Mouse (Mus musculus) erythroblast, embryonic 14.5 days (primary cell): ENCODE results near the gene Ifitm7. TPM values are rescaled to one million over a fixed set of nuclear protein-coding genes. Genes with fewer than 3 reads are reported as not detected.

Source experiments
- H3K27me3 ChIP-seq: 2 replicates; pipeline ENCODE4 v1.6.1; 2012; ENCODE audit warnings: inconsistent platforms; ENCODE audit not compliant: control insufficient read depth
- H3K36me3 ChIP-seq: 2 replicates; pipeline ENCODE4 v1.6.1; 2012; ENCODE audit warnings: mild to moderate bottlenecking, inconsistent platforms; ENCODE audit not compliant: control insufficient read depth
- H3K4me1 ChIP-seq: 2 replicates; pipeline ENCODE4 v1.6.1; 2012; ENCODE audit warnings: inconsistent platforms; ENCODE audit not compliant: control insufficient read depth
- H3K4me3 ChIP-seq: replicated peaks from 2 replicates; pipeline ENCODE3; 2012; ENCODE audit warnings: moderate library complexity, mild to moderate bottlenecking, inconsistent platforms
- H3K9me3 ChIP-seq: 2 replicates; pipeline ENCODE4 v1.6.1; 2012; ENCODE audit warnings: low read length, inconsistent platforms, mixed read lengths; ENCODE audit not compliant: control insufficient read depth
- GATA1 ChIP-seq: IDR thresholded peaks from 2 replicates; pipeline ENCODE4 v1.6.1; 2012; ENCODE audit warnings: low read length, inconsistent platforms, mixed read lengths
- TAL1 ChIP-seq: IDR thresholded peaks from 3 replicates; pipeline ENCODE4 v1.6.1; 2012; ENCODE audit warnings: low read length, inconsistent platforms, mixed read lengths
- polyA plus RNA-seq: library from polyadenylated mRNA; stranded (reverse); fragments of >175 nt; gene quantifications from 2 replicates; pipeline ENCODE4 v1.2.3, GENCODE M21; 2012

The Ifitm7 gene
- polyA plus RNA-seq, 1 experiment, result not detected

- 0 out of 2 replicates have a peak, but pooled peaks cover 2% of the 10 kb centered on the region for H3K9me3 ChIP-seq
- no peak overlapping the region for H3K4me3 ChIP-seq
- TF ChIP-seq TAL1 (no peak), GATA1 (no peak)
- H3K36me3 ChIP-seq, result no peaks in the 10 kb centered on the region
- no peaks in the 10 kb centered on the region for H3K4me1 ChIP-seq
- H3K27me3 ChIP-seq, result peaks cover 23% of the 10 kb centered on the region
Measured at GRCm38 (mm10) chr16:13945153-13945552, 41.5 kb downstream of the Ifitm7 start.

GRCm38 (mm10) chr16:13944752-13945151 is 41.9 kb downstream of the Ifitm7 start:
- no peak for TF ChIP-seq TAL1
- TF ChIP-seq GATA1, result no peak
- no peak overlapping the region for H3K4me3 ChIP-seq

GRCm38 (mm10) chr16:13944178-13944577 is 42.5 kb downstream of the Ifitm7 start:
- H3K36me3 ChIP-seq, result no peaks in the 10 kb centered on the region
- no peak overlapping the region for H3K4me3 ChIP-seq
- no peaks in the 10 kb centered on the region for H3K4me1 ChIP-seq
- peaks cover 31% of the 10 kb centered on the region for H3K27me3 ChIP-seq
- 0 out of 2 replicates have a peak, but pooled peaks cover 2% of the 10 kb centered on the region for H3K9me3 ChIP-seq
- TF ChIP-seq GATA1 (no peak), TAL1 (no peak)

More at GRCm38 (mm10) chr16:13944752-13945151, 41.9 kb downstream of the Ifitm7 start:
- no peaks in the 10 kb centered on the region for H3K4me1 ChIP-seq
- H3K27me3 ChIP-seq, result peaks cover 25% of the 10 kb centered on the region
- H3K9me3 ChIP-seq, result 0 out of 2 replicates have a peak, but pooled peaks cover 2% of the 10 kb centered on the region
- H3K36me3 ChIP-seq, result no peaks in the 10 kb centered on the region

- no peaks in the 10 kb centered on the region for H3K36me3 ChIP-seq
Measured at GRCm38 (mm10) chr16:13940847-13941395, 45.8 kb downstream of the Ifitm7 start.

GRCm38 (mm10) chr16:13940139-13940846 is 46.4 kb downstream of the Ifitm7 start:
- Histone ChIP-seq H3K27me3 (peaks cover 34% of the 10 kb centered on the region), H3K4me1 (no peaks in the 10 kb centered on the region), H3K9me3 (no peaks in the 10 kb centered on the region), H3K4me3 (peak overlapping the region; percentile 45), H3K36me3 (no peaks in the 10 kb centered on the region)
- TF ChIP-seq GATA1, result no peak
- no peak for TF ChIP-seq TAL1

More at GRCm38 (mm10) chr16:13940847-13941395, 45.8 kb downstream of the Ifitm7 start:
- Histone ChIP-seq H3K4me3 (peak overlapping the region; percentile 45), H3K4me1 (no peaks in the 10 kb centered on the region), H3K9me3 (no peaks in the 10 kb centered on the region), H3K27me3 (peaks cover 34% of the 10 kb centered on the region)
- TF ChIP-seq GATA1, result no peak
- no peak for TF ChIP-seq TAL1

Other genes with a start within 250 kb of the Ifitm7 start
- gene Rrn3, start 206.2 kb downstream of the Ifitm7 start, polyA plus RNA-seq, result 0.38 and 0.41 TPM in 2 replicates
- 0.17 and 0.43 TPM in 2 replicates for gene Ntan1, start 168.0 kb downstream of the Ifitm7 start, polyA plus RNA-seq
- gene Pdxdc1, start 83.8 kb downstream of the Ifitm7 start, polyA plus RNA-seq, result 0.52 and 0.77 TPM in 2 replicates
- not detected in 2 replicates for gene Mpv17l, start 83.7 kb downstream of the Ifitm7 start, polyA plus RNA-seq
- not detected in 2 replicates for gene 2900011O08Rik, start 284 bp downstream of the Ifitm7 start, polyA plus RNA-seq
- 7.2 and 8.9 TPM in 2 replicates for gene Nde1, start 176.4 kb upstream of the Ifitm7 start, polyA plus RNA-seq
- gene Marf1, start 176.5 kb upstream of the Ifitm7 start, polyA plus RNA-seq, result 0.17 TPM in 2 replicates